In the genomic region with DNA sequence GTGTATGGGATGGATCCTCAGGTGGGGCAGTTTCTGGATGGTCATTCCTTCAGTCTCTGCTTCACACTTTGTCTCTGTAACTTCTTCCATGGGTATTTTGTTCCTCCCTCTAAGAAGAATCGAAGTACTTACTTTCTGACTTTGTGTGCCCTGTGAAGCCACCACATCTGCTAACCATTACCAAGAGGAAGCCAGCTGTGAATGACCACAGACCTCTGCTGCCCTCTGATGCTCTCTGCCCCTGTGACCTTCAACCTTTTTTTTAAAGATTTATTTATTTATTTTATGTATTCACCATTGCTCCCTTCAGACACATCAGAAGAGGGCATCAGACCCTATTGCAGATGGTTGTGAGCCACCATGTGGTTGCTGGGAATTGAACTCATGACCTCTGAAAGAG, we compare ENCODE assay signal across 3 mouse cellular contexts.
DNase-seq lines count a peak whose midpoint lies in the region.

No protein-coding gene starts in this region.

- peak; percentile 64 for DNase-seq in embryo, embryonic 10 days (ENCODE audit: low spot score)
- peak; percentile 54 for DNase-seq in embryo, embryonic 10.5 days (ENCODE audit: low spot score)
- peak; percentile 42 for DNase-seq in embryo, embryonic 9.5 days (ENCODE audit: extremely low spot score)
